Mouse (Mus musculus) MEL (cell line): ENCODE data around the gene Cdt1.

Experiments
- CHD2 ChIP-seq: IDR thresholded peaks from 2 replicates; pipeline ENCODE4 v1.6.1; 2011; ENCODE audit warnings: low read length, improper control_type of control experiment
- CTCF ChIP-seq, 3 experiments: IDR thresholded peaks in 2 of 3; conservative IDR thresholded peaks in 1 of 3; 2 replicates each; pipeline ENCODE4 v1.5.1; 2011 to 2012; ENCODE audit warnings: low read length in 3 of 3, low read depth in 2 of 3, mild to moderate bottlenecking in 2 of 3, improper control_type of control experiment in 1 of 3, inconsistent platforms in 1 of 3, mixed read lengths in 1 of 3, moderate library complexity in 1 of 3; ENCODE audit not compliant: control insufficient read depth in 1 of 3, insufficient read depth in 1 of 3, poor library complexity in 1 of 3, severe bottlenecking in 1 of 3
- EP300 ChIP-seq, 2 experiments: IDR thresholded peaks; 2 replicates each; pipeline ENCODE4 v1.6.1; 2011; ENCODE audit warnings: improper control_type of control experiment in 2 of 2, low read length in 2 of 2, low read depth in 1 of 2, mild to moderate bottlenecking in 1 of 2
- HCFC1 ChIP-seq: IDR thresholded peaks from 2 replicates; pipeline ENCODE4 v1.6.1; 2012; ENCODE audit warnings: low read depth, mild to moderate bottlenecking, inconsistent platforms, low read length, improper control_type of control experiment, moderate library complexity
- MAZ ChIP-seq: IDR thresholded peaks from 2 replicates; pipeline ENCODE4 v1.6.1; 2012; ENCODE audit warnings: low read depth, mild to moderate bottlenecking, inconsistent platforms, low read length, improper control_type of control experiment
- POLR2A ChIP-seq, 2 experiments: IDR thresholded peaks; 2 replicates each; pipeline ENCODE4 v1.6.1; 2011 to 2012; ENCODE audit warnings: low read length in 2 of 2, mild to moderate bottlenecking in 2 of 2, control low read depth in 1 of 2, improper control_type of control experiment in 1 of 2, low read depth in 1 of 2, moderate library complexity in 1 of 2; ENCODE audit not compliant: control insufficient read depth in 1 of 2, insufficient read depth in 1 of 2, poor library complexity in 1 of 2
- POLR2AphosphoS2 ChIP-seq: IDR thresholded peaks from 2 replicates; pipeline ENCODE4 v1.6.1; 2011; ENCODE audit warnings: low read length, improper control_type of control experiment
- USF2 ChIP-seq, 2 experiments: IDR thresholded peaks; 2 replicates each; pipeline ENCODE4 v1.6.1; 2011 to 2012; ENCODE audit warnings: improper control_type of control experiment in 2 of 2, low read length in 2 of 2, borderline replicate concordance in 1 of 2, inconsistent platforms in 1 of 2, low read depth in 1 of 2, mild to moderate bottlenecking in 1 of 2; ENCODE audit not compliant: insufficient read depth in 1 of 2
- ZNF384 ChIP-seq: IDR thresholded peaks from 2 replicates; pipeline ENCODE4 v1.6.1; 2012; ENCODE audit warnings: low read depth, mild to moderate bottlenecking, inconsistent platforms, low read length, improper control_type of control experiment

- TF ChIP-seq HCFC1 (no peak), CHD2 (no peak), MAZ (no peak), POLR2AphosphoS2 (no peak), EP300 (IDR thresholded peaks at IDR 0.05; ENCODE audit: low read depth in 1 of 2, low read length in 2 of 2) (no peak), CTCF (IDR thresholded peaks at IDR 0.05 in 2 of 3, conservative IDR thresholded peaks at IDR 0.05 in 1 of 3; ENCODE audit: control insufficient read depth in 1 of 3, insufficient read depth in 1 of 3, low read depth in 2 of 3, low read length in 3 of 3, poor library complexity in 1 of 3, severe bottlenecking in 1 of 3) (no peak), ZNF384 (no peak), POLR2A (IDR thresholded peaks at IDR 0.05; ENCODE audit: control insufficient read depth in 1 of 2, insufficient read depth in 1 of 2, low read depth in 1 of 2, low read length in 2 of 2, poor library complexity in 1 of 2) (no peak), USF2 (IDR thresholded peaks at IDR 0.05; ENCODE audit: borderline replicate concordance in 1 of 2, insufficient read depth in 1 of 2, low read depth in 1 of 2, low read length in 2 of 2) (no peak)
Observed at GRCm38 (mm10) chr8:122522796-122523651, 44.8 kb upstream of the Cdt1 start.
